Mouse (Mus musculus) bone marrow macrophage, adult 2 months (primary cell): Measurements from ENCODE around the gene Cutal.

Source experiments
- CTCF ChIP-seq: IDR thresholded peaks from 2 replicates; pipeline ENCODE4 v1.5.1; 2012; ENCODE audit warnings: low read depth, mild to moderate bottlenecking, low read length, moderate library complexity
- POLR2A ChIP-seq: IDR thresholded peaks from 2 replicates; pipeline ENCODE4 v1.6.1; 2012; ENCODE audit warnings: mild to moderate bottlenecking, low read depth, low read length, borderline replicate concordance

DNA sequence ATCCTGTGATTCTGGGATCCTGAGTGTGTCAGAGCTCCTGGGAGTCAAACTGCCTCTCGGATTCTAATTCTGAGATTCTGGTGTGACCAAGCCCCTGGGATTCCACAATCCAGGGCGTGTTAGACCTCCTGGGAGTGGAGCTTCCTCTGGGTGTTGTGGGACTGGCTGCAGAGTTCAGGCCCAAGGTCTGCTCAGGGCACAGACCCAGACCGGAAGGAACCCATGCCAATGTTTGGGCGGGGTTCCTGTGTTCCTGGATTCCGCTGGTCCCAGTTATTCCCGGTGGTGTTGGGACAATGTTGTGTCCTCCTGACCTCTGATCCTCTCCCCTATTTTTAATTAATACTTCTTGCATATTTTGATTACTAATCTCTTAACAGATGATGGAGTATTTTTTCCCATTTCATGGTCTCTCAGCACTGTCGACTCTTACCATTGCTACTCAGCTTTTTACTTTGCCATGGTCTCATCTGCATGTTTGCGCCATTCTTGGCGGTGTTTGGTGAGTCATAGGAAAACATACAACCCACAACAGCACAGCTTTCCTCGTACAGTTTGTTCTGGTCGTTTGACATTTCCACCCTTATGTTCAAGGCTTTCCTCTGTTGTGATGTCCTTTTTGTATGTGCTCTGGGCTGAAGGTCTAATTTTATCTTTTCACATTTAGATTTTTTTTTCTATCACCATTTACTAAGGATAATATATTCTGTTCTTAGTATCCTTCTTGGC is 30.8 kb upstream of the Cutal start:
- no peak for TF ChIP-seq CTCF
- TF ChIP-seq POLR2A, result no peak
